Mouse (Mus musculus) ES-Bruce4 (cell line): ENCODE data around the gene Plekha7.

ENCODE experiments used
- CTCF ChIP-seq: IDR thresholded peaks from one replicate; pipeline ENCODE4 v1.8.1; 2011; ENCODE audit warnings: low read depth, low read length
- POLR2A ChIP-seq: IDR thresholded peaks from one replicate; pipeline ENCODE4 v1.8.1; 2011; ENCODE audit warnings: low read length; ENCODE audit not compliant: insufficient read depth

- TF ChIP-seq POLR2A (no peak), CTCF (no peak)
These were observed 81.9 kb downstream of the Plekha7 start for GRCm38 (mm10) chr7:116226316-116226715.
